Mouse (Mus musculus) heart, embryonic 13.5 days (tissue): Measurements from ENCODE around the gene Slc46a2. TPM values are rescaled to one million over a fixed set of nuclear protein-coding genes. Genes with fewer than 3 reads are reported as not detected.

ENCODE experiments used
- ATAC-seq: fragments of 200-750 bp; cut with Nextera tagmentation; 2 replicates; pipeline ENCODE4 v1.8.0; 2017; ENCODE audit warnings: moderate TSS enrichment; ENCODE audit not compliant: insufficient number of reproducible peaks, low FRiP score, low TSS enrichment; ENCODE audit errors: extremely low read depth
- H3K27ac ChIP-seq: fragments of 300-500 bp; sonication (generic); replicated peaks from 2 replicates; pipeline ENCODE4 v1.5.1; 2015; ENCODE audit warnings: moderate library complexity, mild to moderate bottlenecking, inconsistent platforms
- H3K27me3 ChIP-seq: fragments of 300-500 bp; sonication (generic); replicated peaks from 2 replicates; pipeline ENCODE4 v1.6.1; 2015; ENCODE audit warnings: mild to moderate bottlenecking, inconsistent platforms
- H3K36me3 ChIP-seq: fragments of 300-500 bp; sonication (generic); 2 replicates; pipeline ENCODE4 v1.6.1; 2015; ENCODE audit warnings: mild to moderate bottlenecking, inconsistent platforms
- H3K4me1 ChIP-seq: fragments of 300-500 bp; sonication (generic); 2 replicates; pipeline ENCODE4 v1.6.1; 2015; ENCODE audit warnings: inconsistent platforms
- H3K4me2 ChIP-seq: fragments of 300-500 bp; sonication (generic); 2 replicates; pipeline ENCODE4 v1.6.1; 2015; ENCODE audit warnings: inconsistent platforms, mild to moderate bottlenecking, moderate library complexity
- H3K4me3 ChIP-seq: fragments of 300-500 bp; sonication (generic); 2 replicates; pipeline ENCODE4 v1.5.1; 2015; ENCODE audit warnings: moderate library complexity, mild to moderate bottlenecking, inconsistent platforms
- H3K9ac ChIP-seq: fragments of 300-500 bp; sonication (generic); 2 replicates; pipeline ENCODE4 v1.6.1; 2015; ENCODE audit warnings: inconsistent platforms, mild to moderate bottlenecking, moderate library complexity
- H3K9me3 ChIP-seq: fragments of 300-500 bp; sonication (generic); 2 replicates; pipeline ENCODE4 v1.6.1; 2016; ENCODE audit warnings: inconsistent platforms
- WGBS: fragments of 180-500 bp; shearing (Covaris S2); methylation state at CpG from one replicate; pipeline ENCODE4 v1.1.7; 2015; ENCODE audit warnings: mixed read lengths; 5-methylcytosine and 5-hydroxymethylcytosine counted together
- polyA plus RNA-seq: library from polyadenylated mRNA; unstranded; fragments of >200 nt; fragmentation: Nextera tagmentation; extraction: Ambion mirVana; gene quantifications from 2 replicates; pipeline ENCODE4 v1.2.1, GENCODE M21; 2015

Gene Slc46a2
- polyA plus RNA-seq, 1 experiment from 2014 or later: 0.74 TPM

GRCm38 (mm10) chr4:59907657-59908230 lies 7.1 kb downstream of the Slc46a2 start:
- peaks cover 29% of the 10 kb centered on the region for H3K4me1 ChIP-seq
- no peak overlapping the region for H3K27ac ChIP-seq
- H3K36me3 ChIP-seq: no peaks in the 10 kb centered on the region
- H3K4me3 ChIP-seq: no peak overlapping the region
- H3K9ac ChIP-seq: no peak overlapping the region
- WGBS: 60% methylated on average over 10 of the region's 10 CpGs
- no peak for ATAC-seq
- no peaks in the 10 kb centered on the region for H3K27me3 ChIP-seq
- no peaks in the 10 kb centered on the region for H3K9me3 ChIP-seq
- H3K4me2 ChIP-seq: no peak overlapping the region

- 79% methylated on average over 6 of the region's 6 CpGs for WGBS
- Histone ChIP-seq H3K9me3 (no peaks in the 10 kb centered on the region), H3K4me2 (no peak overlapping the region), H3K27ac (no peak overlapping the region), H3K4me1 (peaks cover 35% of the 10 kb centered on the region), H3K9ac (no peak overlapping the region), H3K27me3 (no peaks in the 10 kb centered on the region), H3K36me3 (no peaks in the 10 kb centered on the region), H3K4me3 (no peak overlapping the region)
- ATAC-seq: no peak
Measured at GRCm38 (mm10) chr4:59907092-59907491, 7.8 kb downstream of the Slc46a2 start.

GRCm38 (mm10) chr4:59902547-59902946 lies 12.3 kb downstream of the Slc46a2 start:
- Histone ChIP-seq H3K4me2 (no peak overlapping the region), H3K4me3 (no peak overlapping the region), H3K36me3 (peaks cover 17% of the 10 kb centered on the region), H3K9me3 (no peaks in the 10 kb centered on the region), H3K27ac (peak overlapping the region; percentile 69; the same call in 1 of the 2 replicates), H3K4me1 (peaks cover 61% of the 10 kb centered on the region), H3K9ac (no peak overlapping the region), H3K27me3 (no peaks in the 10 kb centered on the region)
- 71% methylated on average over 6 of the region's 6 CpGs for WGBS
- no peak for ATAC-seq

GRCm38 (mm10) chr4:59901810-59902209 lies 13.0 kb downstream of the Slc46a2 start:
- Histone ChIP-seq H3K4me1 (peaks cover 68% of the 10 kb centered on the region), H3K27ac (peak overlapping the region; percentile 69; the same call in 1 of the 2 replicates), H3K9ac (no peak overlapping the region), H3K4me3 (no peak overlapping the region), H3K27me3 (no peaks in the 10 kb centered on the region), H3K9me3 (no peaks in the 10 kb centered on the region), H3K36me3 (peaks cover 22% of the 10 kb centered on the region), H3K4me2 (no peak overlapping the region)
- WGBS: 71% methylated on average over 6 of the region's 6 CpGs
- ATAC-seq: no peak

- peaks cover 51% of the 10 kb centered on the region for H3K36me3 ChIP-seq
- 23% methylated on average over 9 of the region's 9 CpGs for WGBS
- no peak overlapping the region for H3K4me2 ChIP-seq
- H3K27me3 ChIP-seq: no peaks in the 10 kb centered on the region
- peak overlapping the region; percentile 94 for H3K27ac ChIP-seq
- ATAC-seq: peak; percentile 72
- no peak overlapping the region for H3K9ac ChIP-seq
- no peak overlapping the region for H3K4me3 ChIP-seq
- H3K9me3 ChIP-seq: no peaks in the 10 kb centered on the region
- H3K4me1 ChIP-seq: peaks cover 57% of the 10 kb centered on the region
Measured at GRCm38 (mm10) chr4:59898521-59898919, 16.3 kb downstream of the Slc46a2 start.

- Histone ChIP-seq H3K4me1 (peaks cover 56% of the 10 kb centered on the region), H3K4me3 (no peak overlapping the region), H3K27ac (peak overlapping the region; percentile 94), H3K9ac (peak overlapping the region; percentile 38), H3K4me2 (no peak overlapping the region), H3K9me3 (no peaks in the 10 kb centered on the region), H3K27me3 (no peaks in the 10 kb centered on the region), H3K36me3 (peaks cover 56% of the 10 kb centered on the region)
- ATAC-seq: no peak
- WGBS: 47% methylated on average over 12 of the region's 12 CpGs
Measured at GRCm38 (mm10) chr4:59897814-59898520, 16.9 kb downstream of the Slc46a2 start.

- Histone ChIP-seq H3K4me2 (no peak overlapping the region), H3K27ac (no peak overlapping the region), H3K4me3 (no peak overlapping the region), H3K27me3 (no peaks in the 10 kb centered on the region), H3K36me3 (peaks cover 61% of the 10 kb centered on the region), H3K9ac (no peak overlapping the region), H3K4me1 (peaks cover 56% of the 10 kb centered on the region), H3K9me3 (no peaks in the 10 kb centered on the region)
- 67% methylated on average over 5 of the region's 5 CpGs for WGBS
- ATAC-seq: no peak
Measured at GRCm38 (mm10) chr4:59896000-59896399, 18.9 kb downstream of the Slc46a2 start.

- WGBS: 89% methylated on average over 3 of the region's 3 CpGs
- no peak overlapping the region for H3K9ac ChIP-seq
- peak overlapping the region; percentile 66 for H3K27ac ChIP-seq
Measured at GRCm38 (mm10) chr4:59894977-59895575, 19.8 kb downstream of the Slc46a2 start.

GRCm38 (mm10) chr4:59894415-59894814 lies 20.4 kb downstream of the Slc46a2 start:
- H3K27ac ChIP-seq: peak overlapping the region; percentile 66
- no peak for ATAC-seq
- WGBS: 68% methylated on average over 8 of the region's 8 CpGs

More at GRCm38 (mm10) chr4:59894977-59895575, 19.8 kb downstream of the Slc46a2 start:
- Histone ChIP-seq H3K4me1 (peaks cover 60% of the 10 kb centered on the region), H3K9me3 (no peaks in the 10 kb centered on the region), H3K4me3 (no peak overlapping the region), H3K27me3 (no peaks in the 10 kb centered on the region), H3K4me2 (no peak overlapping the region), H3K36me3 (peaks cover 55% of the 10 kb centered on the region)
- ATAC-seq: no peak

GRCm38 (mm10) chr4:59892731-59893130 lies 22.1 kb downstream of the Slc46a2 start:
- H3K9ac ChIP-seq: no peak overlapping the region
- peaks cover 48% of the 10 kb centered on the region for H3K4me1 ChIP-seq
- 89% methylated on average over 5 of the region's 5 CpGs for WGBS
- no peaks in the 10 kb centered on the region for H3K27me3 ChIP-seq
- H3K27ac ChIP-seq: no peak overlapping the region
- no peak overlapping the region for H3K4me3 ChIP-seq
- ATAC-seq: no peak
- H3K4me2 ChIP-seq: no peak overlapping the region
- no peaks in the 10 kb centered on the region for H3K9me3 ChIP-seq
- H3K36me3 ChIP-seq: peaks cover 52% of the 10 kb centered on the region

More at GRCm38 (mm10) chr4:59894415-59894814, 20.4 kb downstream of the Slc46a2 start:
- H3K27me3 ChIP-seq: no peaks in the 10 kb centered on the region
- H3K9me3 ChIP-seq: no peaks in the 10 kb centered on the region
- H3K9ac ChIP-seq: peak overlapping the region; percentile 12; the same call in 1 of the 2 replicates
- no peak overlapping the region for H3K4me3 ChIP-seq
- H3K4me2 ChIP-seq: no peak overlapping the region
- H3K36me3 ChIP-seq: peaks cover 50% of the 10 kb centered on the region
- H3K4me1 ChIP-seq: peaks cover 64% of the 10 kb centered on the region

- Histone ChIP-seq H3K9me3 (no peaks in the 10 kb centered on the region), H3K27me3 (no peaks in the 10 kb centered on the region), H3K9ac (no peak overlapping the region), H3K4me2 (no peak overlapping the region), H3K4me3 (no peak overlapping the region), H3K27ac (peak overlapping the region; percentile 72; the same call in 1 of the 2 replicates), H3K36me3 (peaks cover 47% of the 10 kb centered on the region), H3K4me1 (peaks cover 39% of the 10 kb centered on the region)
- ATAC-seq: no peak
- WGBS: 83% methylated on average over 10 of the region's 10 CpGs
Measured at GRCm38 (mm10) chr4:59891723-59892416, 23.0 kb downstream of the Slc46a2 start.
